Mouse (Mus musculus) heart, postnatal 4 days (tissue): ENCODE measurements around the gene Rbfox1. TPM values are rescaled to one million over a fixed set of nuclear protein-coding genes. Genes with fewer than 3 reads are reported as not detected.

ENCODE experiments used
- DNase-seq: peaks from one replicate; pipeline ENCODE4 v3.0.0; 2021
- total RNA-seq, 2 experiments: library from RNA; stranded (reverse); gene quantifications; 2 replicates each; pipeline ENCODE4 v1.2.3; 2021

Rbfox1 gene
- total RNA-seq, 2 experiments from 2014 or later = 22.3 to 24.5 TPM

- DNase-seq = no peak
Observed at GRCm38 (mm10) chr16:7092811-7093210, 1207.7 kb downstream of the Rbfox1 start.

GRCm38 (mm10) chr16:7093686-7094085, 1208.5 kb downstream of the Rbfox1 start:
- no peak for DNase-seq

GRCm38 (mm10) chr16:7094181-7094749, 1209.1 kb downstream of the Rbfox1 start:
- DNase-seq = no peak

- DNase-seq = no peak
Observed at GRCm38 (mm10) chr16:7097071-7097470, 1211.9 kb downstream of the Rbfox1 start.

- no peak for DNase-seq
Observed at GRCm38 (mm10) chr16:7097951-7098710, 1213.0 kb downstream of the Rbfox1 start.

- peak; percentile 78 for DNase-seq
Observed at GRCm38 (mm10) chr16:7099506-7100300, 1214.5 kb downstream of the Rbfox1 start.

GRCm38 (mm10) chr16:7102486-7102885, 1217.3 kb downstream of the Rbfox1 start:
- DNase-seq = no peak

- no peak for DNase-seq
Observed at GRCm38 (mm10) chr16:7103301-7103700, 1218.1 kb downstream of the Rbfox1 start.

- no peak for DNase-seq
Observed at GRCm38 (mm10) chr16:7106450-7107015, 1221.4 kb downstream of the Rbfox1 start.

- DNase-seq = no peak
Observed at GRCm38 (mm10) chr16:7115945-7116344, 1230.8 kb downstream of the Rbfox1 start.

- DNase-seq = no peak
Observed at GRCm38 (mm10) chr16:7129591-7129990, 1244.4 kb downstream of the Rbfox1 start.

GRCm38 (mm10) chr16:7132434-7132833, 1247.3 kb downstream of the Rbfox1 start:
- DNase-seq = no peak

- DNase-seq = peak; percentile 63
Observed at GRCm38 (mm10) chr16:7136971-7137370, 1251.8 kb downstream of the Rbfox1 start.

GRCm38 (mm10) chr16:7139480-7139879, 1254.3 kb downstream of the Rbfox1 start:
- no peak for DNase-seq

GRCm38 (mm10) chr16:7140909-7141308, 1255.8 kb downstream of the Rbfox1 start:
- no peak for DNase-seq

- DNase-seq = no peak
Observed at GRCm38 (mm10) chr16:7145505-7145904, 1260.3 kb downstream of the Rbfox1 start.

GRCm38 (mm10) chr16:7146454-7146853, 1261.3 kb downstream of the Rbfox1 start:
- DNase-seq = no peak

- DNase-seq = no peak
Observed at GRCm38 (mm10) chr16:7147884-7148283, 1262.7 kb downstream of the Rbfox1 start.

- no peak for DNase-seq
Observed at GRCm38 (mm10) chr16:7149106-7149899, 1264.1 kb downstream of the Rbfox1 start.

- peak; percentile 55 for DNase-seq
Observed at GRCm38 (mm10) chr16:7150201-7150791, 1265.1 kb downstream of the Rbfox1 start.

- DNase-seq = no peak
Observed at GRCm38 (mm10) chr16:7152401-7152800, 1267.2 kb downstream of the Rbfox1 start.

GRCm38 (mm10) chr16:7154671-7155070, 1269.5 kb downstream of the Rbfox1 start:
- DNase-seq = no peak
